Mouse (Mus musculus) cerebellum, adult 11 months (tissue): ENCODE data around the gene Nell2.

Experiments used
- DNase-seq: peaks from one replicate; pipeline ENCODE4 v3.0.0; 2022

The Nell2 gene

GRCm38 (mm10) chr15:95236509-95236908, 291.9 kb downstream of the Nell2 start:
- DNase-seq = no peak

GRCm38 (mm10) chr15:95231171-95231570, 297.2 kb downstream of the Nell2 start:
- no peak for DNase-seq

GRCm38 (mm10) chr15:95216640-95217365, 311.6 kb downstream of the Nell2 start:
- peak; percentile 45 for DNase-seq

- no peak for DNase-seq
Observed at GRCm38 (mm10) chr15:95210551-95210950, 317.8 kb downstream of the Nell2 start.

- no peak for DNase-seq
Observed at GRCm38 (mm10) chr15:95209186-95209585, 319.2 kb downstream of the Nell2 start.

GRCm38 (mm10) chr15:95193661-95194280, 334.6 kb downstream of the Nell2 start:
- DNase-seq = no peak

- DNase-seq = no peak
Observed at GRCm38 (mm10) chr15:95192951-95193350, 335.4 kb downstream of the Nell2 start.

GRCm38 (mm10) chr15:95186226-95186625, 342.1 kb downstream of the Nell2 start:
- no peak for DNase-seq

- DNase-seq = no peak
Observed at GRCm38 (mm10) chr15:95185419-95185818, 342.9 kb downstream of the Nell2 start.

GRCm38 (mm10) chr15:95183450-95183849, 344.9 kb downstream of the Nell2 start:
- DNase-seq = no peak

- DNase-seq = peak; percentile 34
Observed at GRCm38 (mm10) chr15:95156828-95157227, 371.5 kb downstream of the Nell2 start.

- no peak for DNase-seq
Observed at GRCm38 (mm10) chr15:95145118-95145517, 383.2 kb downstream of the Nell2 start.

- DNase-seq = no peak
Observed at GRCm38 (mm10) chr15:95144131-95144530, 384.2 kb downstream of the Nell2 start.

- no peak for DNase-seq
Observed at GRCm38 (mm10) chr15:95138709-95139409, 389.5 kb downstream of the Nell2 start.

- DNase-seq = no peak
Observed at GRCm38 (mm10) chr15:95137018-95137810, 391.1 kb downstream of the Nell2 start.

GRCm38 (mm10) chr15:95135926-95136609, 392.3 kb downstream of the Nell2 start:
- DNase-seq = no peak

GRCm38 (mm10) chr15:95131401-95131800, 397.0 kb downstream of the Nell2 start:
- no peak for DNase-seq

- DNase-seq = no peak
Observed at GRCm38 (mm10) chr15:95108626-95109025, 419.7 kb downstream of the Nell2 start.

GRCm38 (mm10) chr15:95107246-95107809, 421.0 kb downstream of the Nell2 start:
- DNase-seq = no peak

GRCm38 (mm10) chr15:95101522-95101921, 426.8 kb downstream of the Nell2 start:
- DNase-seq = no peak

GRCm38 (mm10) chr15:95100133-95100532, 428.2 kb downstream of the Nell2 start:
- DNase-seq = no peak

- peak; percentile 43 for DNase-seq
Observed at GRCm38 (mm10) chr15:95085962-95086361, 442.4 kb downstream of the Nell2 start.
